Mouse (Mus musculus) urinary bladder, adult 2 months (tissue): Measurements from ENCODE around the gene Plekha1. TPM values are rescaled to one million over a fixed set of nuclear protein-coding genes. Genes with fewer than 3 reads are reported as not detected.

Experiments
- DNase-seq: peaks from one replicate; pipeline ENCODE4 v3.0.0; 2022; ENCODE audit warnings: low spot score
- polyA plus RNA-seq: library from polyadenylated mRNA; depleted of rRNA; stranded (reverse); fragments of >200 nt; gene quantifications from 2 replicates; pipeline ENCODE4 v1.2.3, GENCODE M21; 2012; rRNA removed

Gene Plekha1
- 40.5 and 49.0 TPM in 2 replicates for polyA plus RNA-seq

GRCm38 (mm10) chr7:130865613-130866591 is at the start of gene Plekha1:
TSS of gene Plekha1 (plus strand) at chr7:130865756.
- DNase-seq: peak; percentile 96

DNA sequence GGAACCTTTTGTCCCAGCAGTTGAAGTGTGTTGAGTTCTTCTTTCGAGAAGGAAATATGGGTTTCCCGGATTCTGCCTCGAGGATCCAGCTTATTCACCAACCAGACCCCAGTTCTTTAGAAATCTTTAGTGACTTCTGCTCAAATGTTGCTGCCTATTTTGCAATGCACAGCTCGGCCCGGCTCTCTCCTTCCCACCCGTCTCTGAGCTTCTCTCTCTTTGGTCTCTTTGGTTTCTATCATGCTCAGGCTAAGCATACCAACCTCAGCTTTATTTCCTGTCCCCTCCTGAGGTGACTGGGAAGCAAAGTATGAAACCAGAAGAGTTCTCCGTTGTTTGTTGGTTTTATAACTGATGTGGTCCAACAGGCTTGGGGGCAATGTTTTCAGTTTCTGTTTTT is 49.3 kb upstream of the Plekha1 start:
- no peak for DNase-seq

DNA sequence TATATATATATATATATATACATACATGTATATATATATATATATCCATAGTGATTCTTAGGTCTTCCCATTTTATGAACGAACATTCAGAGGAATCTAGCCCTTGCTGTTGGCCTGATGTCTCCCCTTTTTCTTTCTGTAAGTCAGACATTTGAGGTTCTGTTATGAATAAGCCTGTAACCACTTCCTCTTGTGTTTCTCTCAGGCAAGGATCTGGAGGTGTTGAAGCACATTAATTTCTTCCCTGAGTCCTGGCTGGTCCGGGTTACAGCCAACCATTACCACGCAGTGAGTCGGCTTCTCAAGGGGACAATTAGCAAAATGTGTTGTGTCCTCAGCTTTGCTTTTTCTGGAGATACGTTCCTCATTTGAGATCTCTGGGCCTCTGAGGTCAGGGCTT is 46.7 kb upstream of the Plekha1 start:
- DNase-seq: no peak

DNA sequence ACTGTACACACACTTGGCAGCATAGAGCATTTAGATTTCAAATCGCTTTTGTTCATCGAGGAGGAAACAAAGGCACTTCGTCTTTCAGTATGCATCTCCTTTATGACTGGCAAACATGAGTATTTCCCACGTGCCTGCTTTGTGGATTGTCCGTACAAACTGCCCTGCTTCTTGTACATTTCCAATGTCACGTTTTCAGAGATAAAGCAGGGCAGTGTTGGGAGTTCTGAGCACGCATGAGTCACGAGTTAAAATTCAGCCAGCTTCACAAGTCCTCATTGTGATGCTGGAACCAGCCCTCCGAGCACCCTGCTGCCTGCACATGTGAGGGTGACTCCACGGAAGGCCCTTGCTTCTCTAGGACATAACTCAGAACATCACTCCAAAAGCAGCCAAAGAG is 45.9 kb upstream of the Plekha1 start:
- DNase-seq: no peak

DNA sequence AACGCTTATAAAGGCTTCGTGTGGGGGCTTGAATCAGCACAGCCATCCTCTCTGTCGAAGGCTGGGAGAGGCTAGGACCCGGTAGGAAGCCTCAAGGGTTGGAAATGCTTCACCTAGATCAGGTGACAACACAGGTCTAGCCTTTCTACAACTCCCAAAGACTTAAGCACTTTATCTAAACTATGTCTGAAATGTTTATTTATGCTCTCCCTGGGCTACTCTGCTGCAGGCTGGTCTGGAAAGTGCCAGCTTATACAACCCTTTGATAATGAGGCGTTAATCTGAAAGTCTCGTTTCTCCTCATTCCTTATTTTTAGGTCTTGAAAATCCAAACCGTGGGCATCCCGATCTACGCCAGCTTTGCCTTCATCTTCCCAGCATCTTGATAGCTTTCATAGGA is 41.6 kb upstream of the Plekha1 start:
- DNase-seq: no peak

GRCm38 (mm10) chr7:130826343-130826742 is 39.2 kb upstream of the Plekha1 start:
- no peak for DNase-seq

GRCm38 (mm10) chr7:130827431-130827830 is 38.1 kb upstream of the Plekha1 start:
- DNase-seq: no peak

GRCm38 (mm10) chr7:130827844-130828403 is 37.6 kb upstream of the Plekha1 start:
- no peak for DNase-seq

DNA sequence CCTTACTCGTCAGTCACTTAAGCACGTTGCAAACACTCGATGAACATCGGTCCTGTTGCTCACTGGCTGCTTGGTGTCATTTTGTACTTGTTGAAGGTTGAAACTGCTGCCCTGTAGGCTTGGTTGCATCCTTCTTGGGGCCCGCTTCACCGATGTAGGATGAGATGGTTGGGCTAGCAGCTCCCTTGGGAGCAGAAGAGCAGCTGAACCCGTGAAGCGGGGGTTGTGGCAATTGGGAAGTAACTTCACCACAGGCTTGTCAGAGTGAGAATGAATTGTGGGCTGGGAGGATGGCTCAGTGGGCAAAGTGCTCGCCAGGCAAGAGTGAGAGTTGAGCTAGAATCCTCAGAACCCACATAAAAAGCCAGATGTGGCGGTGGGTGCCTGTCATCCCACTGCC is 37.1 kb upstream of the Plekha1 start:
- no peak for DNase-seq

DNA sequence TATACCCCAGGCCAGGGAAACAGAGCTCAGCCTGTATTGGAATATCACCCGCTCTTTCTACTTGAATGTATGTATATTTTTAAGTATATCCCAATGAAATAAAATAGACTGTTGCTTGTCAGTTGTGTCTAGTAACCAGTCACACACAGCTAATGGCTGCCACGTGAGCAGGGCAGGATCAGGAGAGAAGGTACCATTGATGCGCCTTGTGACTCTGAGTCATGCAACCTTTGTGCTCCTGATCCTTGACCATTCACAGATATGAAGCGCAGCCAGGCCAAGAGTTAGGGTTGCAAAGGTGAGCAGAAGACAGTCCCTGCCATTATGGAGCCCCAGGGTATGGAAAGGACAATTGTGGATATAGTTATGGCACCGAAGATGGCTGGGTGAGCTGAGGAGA is 34.0 kb upstream of the Plekha1 start:
- no peak for DNase-seq

GRCm38 (mm10) chr7:130834299-130834698 is 31.3 kb upstream of the Plekha1 start:
- no peak for DNase-seq

- DNase-seq: no peak
Measured at GRCm38 (mm10) chr7:130834958-130835861, 30.3 kb upstream of the Plekha1 start.

GRCm38 (mm10) chr7:130836066-130836465 is 29.5 kb upstream of the Plekha1 start:
- DNase-seq: no peak

DNA sequence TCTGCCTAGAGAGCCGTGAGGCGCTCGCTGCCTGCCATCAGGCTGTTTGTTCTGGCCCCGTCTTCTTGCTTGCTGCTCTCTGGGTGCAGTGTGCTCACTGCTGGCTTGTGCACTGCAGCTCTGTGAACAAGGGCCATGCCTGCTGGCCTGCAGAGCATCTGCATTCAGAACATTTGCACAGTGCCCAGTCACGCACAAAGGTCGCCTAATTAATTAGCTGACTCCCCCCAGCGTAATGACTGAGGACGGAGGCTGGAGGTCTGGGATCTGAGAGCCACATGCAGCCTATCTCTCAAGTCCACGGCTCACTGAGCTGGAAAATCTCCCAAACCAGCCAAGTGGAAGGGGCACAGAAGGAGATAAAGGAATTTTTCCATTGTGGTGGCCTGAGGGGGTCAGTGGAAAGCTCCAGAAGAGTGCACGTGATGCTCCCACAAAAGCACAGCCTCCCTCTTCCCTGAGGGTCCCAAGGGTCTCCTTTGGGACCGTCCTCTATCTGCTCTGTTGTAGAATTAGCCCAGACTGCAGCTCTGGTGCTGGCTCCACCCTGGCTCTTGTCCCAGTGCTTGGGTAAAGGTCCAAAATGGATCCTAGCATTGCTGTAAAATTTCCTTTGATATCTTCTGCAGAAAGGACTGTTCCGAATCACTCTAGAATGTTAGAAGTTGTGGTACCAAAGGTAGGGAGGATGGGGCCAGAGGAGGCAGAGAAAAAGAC is 27.5 kb upstream of the Plekha1 start:
- DNase-seq: no peak

- DNase-seq: no peak
Measured at GRCm38 (mm10) chr7:130838658-130839025, 26.9 kb upstream of the Plekha1 start.

DNA sequence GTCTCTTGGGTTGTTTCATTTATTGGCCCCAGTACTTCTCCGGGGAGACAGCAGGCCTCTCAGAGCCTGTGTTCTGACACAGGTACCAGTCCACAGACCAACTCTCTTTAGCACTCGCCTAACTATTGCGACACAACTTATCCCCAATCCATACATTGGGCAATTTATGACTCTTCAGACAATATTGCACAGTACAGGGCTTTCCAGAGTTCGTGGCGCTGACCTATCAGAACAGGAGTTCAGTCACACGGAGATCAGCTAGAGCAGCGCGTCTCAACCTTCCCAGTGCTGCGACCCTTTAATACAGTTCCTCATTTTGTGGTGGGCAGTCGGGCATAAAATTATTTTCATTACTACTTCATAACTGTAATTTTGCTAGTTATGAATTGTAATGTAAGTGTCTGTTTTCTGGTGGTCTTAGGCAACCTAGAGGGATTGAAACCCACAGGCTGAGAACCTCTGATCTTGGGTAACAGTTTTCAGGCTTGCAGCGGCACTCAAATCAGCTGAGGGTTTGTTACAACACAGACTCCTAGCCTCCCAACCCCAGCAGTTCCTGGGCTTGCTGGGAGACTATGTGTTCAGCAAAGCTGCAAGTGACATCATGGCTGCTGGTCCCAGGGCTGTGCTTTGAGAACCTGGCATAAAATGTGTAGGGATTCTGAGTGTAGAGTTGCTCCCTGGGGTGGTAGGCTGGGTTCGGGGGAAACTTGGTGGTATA is 26.0 kb upstream of the Plekha1 start:
- DNase-seq: no peak

- DNase-seq: no peak
Measured at GRCm38 (mm10) chr7:130847164-130847718, 18.3 kb upstream of the Plekha1 start.

- DNase-seq: no peak
Measured at GRCm38 (mm10) chr7:130854684-130855292, 10.8 kb upstream of the Plekha1 start.

- DNase-seq: no peak
Measured at GRCm38 (mm10) chr7:130855681-130856080, 9.9 kb upstream of the Plekha1 start.

- no peak for DNase-seq
Measured at GRCm38 (mm10) chr7:130857973-130858372, 7.6 kb upstream of the Plekha1 start.
